Mouse (Mus musculus) intestine, postnatal 0 days (tissue): Measurements from ENCODE around the gene Gna13. TPM values are rescaled to one million over a fixed set of nuclear protein-coding genes. Genes with fewer than 3 reads are reported as not detected.
A peak's percentile ranks its signal among the peaks of the same experiment; 100 is the strongest.

Source experiments
- ATAC-seq: fragments of 200-750 bp; cut with Nextera tagmentation; 2 replicates; pipeline ENCODE4 v1.8.0; 2017; ENCODE audit warnings: mild to moderate bottlenecking, moderate TSS enrichment, moderate library complexity
- H3K27ac ChIP-seq: fragments of 300-500 bp; sonication (generic); 2 replicates; pipeline ENCODE4 v1.5.1; 2014; ENCODE audit warnings: mild to moderate bottlenecking, low read depth, low read length, moderate library complexity
- H3K27me3 ChIP-seq: fragments of 300-500 bp; sonication (generic); replicated peaks from 2 replicates; pipeline ENCODE4 v1.6.1; 2014; ENCODE audit warnings: low read length, mixed read lengths; ENCODE audit not compliant: control insufficient read depth, insufficient read depth
- H3K36me3 ChIP-seq: fragments of 300-500 bp; sonication (generic); 2 replicates; pipeline ENCODE4 v1.6.1; 2014; ENCODE audit warnings: mild to moderate bottlenecking, moderate library complexity; ENCODE audit not compliant: control insufficient read depth, insufficient read depth
- H3K4me1 ChIP-seq: fragments of 300-500 bp; sonication (generic); replicated peaks from 2 replicates; pipeline ENCODE4 v1.6.1; 2014; ENCODE audit warnings: antibody characterized with exemption, low read length, mixed read lengths; ENCODE audit not compliant: control insufficient read depth, insufficient read depth
- H3K4me2 ChIP-seq: fragments of 300-500 bp; sonication (generic); replicated peaks from 2 replicates; pipeline ENCODE4 v1.6.1; 2014; ENCODE audit warnings: low read depth, mild to moderate bottlenecking, moderate library complexity
- H3K4me3 ChIP-seq: fragments of 300-500 bp; sonication (generic); 2 replicates; pipeline ENCODE4 v1.5.1; 2014; ENCODE audit warnings: low read depth, low read length
- H3K9ac ChIP-seq: fragments of 300-500 bp; sonication (generic); 2 replicates; pipeline ENCODE4 v1.6.1; 2014; ENCODE audit warnings: mild to moderate bottlenecking, low read depth, low read length
- H3K9me3 ChIP-seq: fragments of 300-500 bp; sonication (generic); 2 replicates; pipeline ENCODE4 v1.6.1; 2016; ENCODE audit warnings: mixed run types; ENCODE audit not compliant: control insufficient read depth
- CTCF ChIP-seq: sonication (generic); IDR thresholded peaks from 2 replicates; pipeline ENCODE4 v1.5.1; 2016; ENCODE audit warnings: low read depth, mild to moderate bottlenecking, control low read depth, antibody characterized with exemption, moderate library complexity
- WGBS: fragments of 180-500 bp; shearing (Covaris S2); extraction: QIAGEN DNeasy Blood & Tissue Kit; methylation state at CpG from one replicate; pipeline ENCODE4 v1.1.7; 2014; 5-methylcytosine and 5-hydroxymethylcytosine counted together
- polyA plus RNA-seq: library from polyadenylated mRNA; unstranded; fragments of >200 nt; fragmentation: Nextera tagmentation; extraction: Ambion mirVana; gene quantifications from 2 replicates; pipeline ENCODE4 v1.2.1, GENCODE M21; 2015

Gene Gna13
- polyA plus RNA-seq, 1 experiment from 2014 or later, result 81.7 TPM

DNA sequence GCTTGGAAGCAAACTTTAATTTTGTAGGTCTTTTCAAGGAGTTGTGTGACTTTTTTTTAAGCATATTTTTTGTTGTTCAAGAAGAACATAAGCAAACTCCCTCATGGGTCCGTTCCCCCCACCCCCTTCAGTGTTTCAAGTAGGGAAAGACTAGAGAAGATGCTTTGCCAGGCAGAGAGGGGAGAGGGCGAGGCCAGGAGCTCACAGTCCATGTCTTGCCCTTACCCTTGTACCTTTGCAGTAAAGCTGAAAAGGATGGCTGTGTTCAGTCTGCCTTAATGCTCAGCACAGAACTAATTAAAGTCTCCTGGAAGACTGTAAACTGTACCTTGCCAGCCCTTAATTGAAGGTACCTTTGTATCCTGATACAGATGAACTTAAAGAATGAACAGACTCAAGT is 1.7 kb downstream of the Gna13 start:
- no peak for ATAC-seq
- Histone ChIP-seq H3K27me3 (no peaks in the 10 kb centered on the region), H3K4me3 (peak overlapping the region; percentile 96), H3K27ac (peak overlapping the region; percentile 50; the same call in 1 of the 2 replicates), H3K36me3 (peaks cover 12% of the 10 kb centered on the region; the same call in 1 of the 2 replicates), H3K9me3 (no peaks in the 10 kb centered on the region), H3K4me2 (peak overlapping the region; percentile 70), H3K4me1 (peaks cover 33% of the 10 kb centered on the region), H3K9ac (peak overlapping the region; percentile 24; the same call in 1 of the 2 replicates)
- WGBS, result 49% methylated on average over 2 of the region's 2 CpGs
- TF ChIP-seq CTCF, result no peak

DNA sequence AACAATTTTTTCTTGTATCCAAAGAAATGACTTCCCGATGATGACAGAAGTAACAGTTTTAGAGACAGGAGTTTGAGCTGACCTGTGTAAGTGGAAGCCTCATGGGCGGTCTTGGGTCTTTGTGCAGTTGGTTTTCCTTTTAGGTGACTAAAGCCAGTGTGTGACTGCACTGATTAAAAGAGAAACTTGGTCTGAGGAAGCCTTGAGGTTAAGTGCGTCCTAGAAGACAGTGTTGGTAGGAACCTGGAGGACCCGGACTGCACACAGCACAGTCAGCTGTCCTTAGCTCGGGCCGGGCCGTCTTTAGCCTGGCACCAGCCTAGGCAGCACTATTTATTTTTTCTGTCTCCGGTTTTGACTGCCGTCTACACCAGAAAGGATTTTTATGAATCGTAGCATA is 2.2 kb downstream of the Gna13 start:
- Histone ChIP-seq H3K4me2 (peak overlapping the region; percentile 70), H3K27ac (peak overlapping the region; percentile 50; the same call in 1 of the 2 replicates), H3K9me3 (no peaks in the 10 kb centered on the region), H3K9ac (0 out of 2 replicates have a peak overlapping the region, but pooled peaks have one; percentile 24), H3K27me3 (no peaks in the 10 kb centered on the region), H3K4me1 (peaks cover 33% of the 10 kb centered on the region), H3K4me3 (peak overlapping the region; percentile 96), H3K36me3 (peaks cover 12% of the 10 kb centered on the region; the same call in 1 of the 2 replicates)
- TF ChIP-seq CTCF, result no peak
- WGBS, result 55% methylated on average over 10 of the region's 10 CpGs
- no peak for ATAC-seq

DNA sequence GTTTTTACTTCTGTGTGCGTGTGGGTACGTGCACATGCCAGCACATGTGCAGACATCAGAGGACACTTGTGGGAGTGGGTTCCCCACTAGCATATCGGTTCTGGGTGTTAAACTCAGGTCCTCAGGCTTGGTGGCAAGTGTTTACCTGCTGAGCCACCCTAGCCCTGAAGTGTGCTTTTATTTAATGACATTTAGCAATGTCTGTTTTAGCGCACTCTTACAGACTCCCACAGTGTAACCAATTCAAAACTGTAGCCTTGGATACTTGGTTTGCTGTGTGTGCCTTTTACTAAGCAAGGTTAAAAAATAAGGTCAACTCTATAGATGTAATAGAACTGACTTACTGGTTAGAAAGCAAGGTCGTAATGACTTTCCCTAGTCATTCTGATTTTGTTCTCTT is 3.2 kb downstream of the Gna13 start:
- H3K27ac ChIP-seq, result 0 out of 2 replicates have a peak overlapping the region, but pooled peaks have one; percentile 79
- WGBS, result 89% methylated on average over 5 of the region's 5 CpGs
- H3K9ac ChIP-seq, result 0 out of 2 replicates have a peak overlapping the region, but pooled peaks have one; percentile 11
- peaks cover 33% of the 10 kb centered on the region for H3K4me1 ChIP-seq
- H3K36me3 ChIP-seq, result peaks cover 13% of the 10 kb centered on the region; the same call in 1 of the 2 replicates
- H3K4me2 ChIP-seq, result peak overlapping the region; percentile 70
- no peaks in the 10 kb centered on the region for H3K27me3 ChIP-seq
- 0 out of 2 replicates have a peak overlapping the region, but pooled peaks have one; percentile 96 for H3K4me3 ChIP-seq
- H3K9me3 ChIP-seq, result no peaks in the 10 kb centered on the region
- no peak for TF ChIP-seq CTCF
- ATAC-seq, result no peak

DNA sequence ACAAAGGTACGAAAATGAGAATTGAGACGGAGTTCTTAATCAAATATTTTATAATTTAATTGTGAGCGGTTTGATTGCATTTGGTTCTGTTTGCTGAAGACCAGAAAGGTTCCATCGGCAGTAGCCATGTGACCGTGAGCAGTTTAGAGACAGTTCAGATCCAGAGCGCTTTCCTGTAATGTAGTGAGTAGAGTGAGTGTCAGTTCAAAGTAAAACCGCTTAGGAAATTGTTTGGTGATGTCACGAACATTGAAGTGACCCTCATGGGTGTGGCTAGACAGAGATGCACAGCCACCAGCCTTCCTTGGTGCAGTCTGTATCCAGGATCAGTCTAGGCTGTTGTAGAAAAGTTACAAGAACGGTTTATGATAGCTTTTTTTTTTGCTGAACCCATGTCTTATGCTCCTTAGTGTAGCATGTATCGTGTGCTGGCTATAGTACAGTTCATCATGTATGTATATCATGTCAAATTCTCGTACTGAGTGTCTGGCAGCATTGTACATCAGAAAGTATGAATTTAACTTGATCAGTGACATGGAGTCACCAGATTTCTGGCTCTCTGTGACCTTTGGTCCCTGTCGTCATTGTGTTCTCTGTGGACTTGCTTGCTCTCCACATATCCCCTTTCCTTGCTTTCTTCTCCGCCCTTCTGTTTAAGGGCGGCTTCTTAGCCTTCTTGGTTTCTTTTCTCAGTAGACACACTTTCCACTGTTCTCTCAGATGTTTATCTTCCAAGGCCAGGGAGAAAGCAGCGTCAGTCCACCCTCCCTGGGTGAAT is 4.4 kb downstream of the Gna13 start:
- 45% methylated on average over 15 of the region's 15 CpGs for WGBS
- no peak for TF ChIP-seq CTCF
- Histone ChIP-seq H3K9me3 (no peaks in the 10 kb centered on the region), H3K4me3 (0 out of 2 replicates have a peak overlapping the region, but pooled peaks have one; percentile 7), H3K27ac (peak overlapping the region; percentile 79), H3K9ac (0 out of 2 replicates have a peak overlapping the region, but pooled peaks have one; percentile 17), H3K27me3 (no peaks in the 10 kb centered on the region), H3K36me3 (peaks cover 19% of the 10 kb centered on the region; the same call in 1 of the 2 replicates), H3K4me2 (peak overlapping the region; percentile 47), H3K4me1 (peaks cover 33% of the 10 kb centered on the region)
- no peak for ATAC-seq

DNA sequence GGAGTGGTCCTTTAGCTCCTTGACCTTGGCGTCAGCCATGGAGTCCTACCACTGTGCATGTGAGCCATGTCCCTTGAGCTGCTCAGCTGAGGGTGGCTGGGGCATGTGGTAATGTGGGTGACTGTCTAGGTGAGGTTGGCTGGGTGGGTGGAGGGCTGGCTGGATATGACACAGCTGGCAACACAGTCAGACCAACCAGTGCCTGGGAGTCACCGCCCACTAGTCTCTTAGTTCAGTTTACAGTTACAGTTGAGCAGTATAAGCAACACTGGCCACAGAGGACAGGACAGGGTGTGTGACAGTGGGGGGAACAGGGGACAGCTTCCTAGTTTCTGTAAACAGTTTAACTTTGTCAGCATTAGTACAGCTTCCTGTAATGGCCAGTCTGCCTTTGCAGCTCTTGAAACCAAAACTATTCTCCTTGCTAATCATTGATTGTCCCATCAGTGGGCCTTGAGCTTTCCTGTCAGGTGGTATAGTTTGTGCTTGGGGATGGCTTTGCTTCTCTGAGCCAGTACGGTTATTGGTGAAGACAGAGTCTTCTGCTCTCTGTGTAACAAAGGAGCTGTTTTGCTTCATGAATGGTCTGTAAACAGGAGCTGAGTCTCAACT is 6.5 kb downstream of the Gna13 start:
- H3K27ac ChIP-seq, result peak overlapping the region; percentile 57
- ATAC-seq, result peak; percentile 56
- peak overlapping the region; percentile 9; the same call in 1 of the 2 replicates for H3K4me2 ChIP-seq

DNA sequence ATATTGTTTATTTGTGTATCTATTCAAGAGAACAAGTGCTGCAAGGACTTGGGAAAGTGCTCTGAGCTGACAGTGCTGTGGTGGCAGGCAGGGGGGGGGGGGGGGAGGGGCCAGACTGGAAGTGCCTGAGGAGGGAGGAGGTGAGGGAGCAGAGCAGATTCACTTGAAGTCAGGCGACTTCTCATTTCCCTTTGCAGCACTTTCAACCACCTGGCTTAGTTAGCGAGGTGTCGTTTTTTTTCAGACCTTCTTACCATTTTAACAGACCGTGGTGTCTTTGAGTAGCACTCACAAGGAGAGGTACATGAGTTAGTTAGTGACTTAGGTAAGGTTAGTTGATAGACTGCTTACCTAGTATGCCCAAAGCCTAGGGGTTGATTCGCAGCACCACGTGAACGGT is 12.8 kb downstream of the Gna13 start:
- H3K9ac ChIP-seq, result no peak overlapping the region
- no peaks in the 10 kb centered on the region for H3K9me3 ChIP-seq
- 72% methylated on average over 7 of the region's 7 CpGs for WGBS
- H3K27me3 ChIP-seq, result no peaks in the 10 kb centered on the region
- no peak overlapping the region for H3K4me3 ChIP-seq
- H3K27ac ChIP-seq, result no peak overlapping the region
- H3K4me1 ChIP-seq, result 0 out of 2 replicates have a peak, but pooled peaks cover 4% of the 10 kb centered on the region
- ATAC-seq, result no peak
- peaks cover 12% of the 10 kb centered on the region; the same call in 1 of the 2 replicates for H3K36me3 ChIP-seq
- H3K4me2 ChIP-seq, result no peak overlapping the region
- no peak for TF ChIP-seq CTCF

More for the DNA sequence above, 6.5 kb downstream of the Gna13 start:
- Histone ChIP-seq H3K36me3 (peaks cover 24% of the 10 kb centered on the region; the same call in 1 of the 2 replicates), H3K9me3 (no peaks in the 10 kb centered on the region), H3K4me3 (no peak overlapping the region), H3K9ac (no peak overlapping the region), H3K4me1 (peaks cover 33% of the 10 kb centered on the region), H3K27me3 (no peaks in the 10 kb centered on the region)
- WGBS, result 51% methylated on average over 3 of the region's 3 CpGs
- no peak for TF ChIP-seq CTCF
